Mouse (Mus musculus): ENCODE measurements around the gene Arhgap35. TPM values are rescaled to one million over a fixed set of nuclear protein-coding genes. Genes with fewer than 3 reads are reported as not detected.

Arhgap35 gene
- polyA plus RNA-seq, 1 experiment from 2014 or later: 31.0 TPM

GRCm38 (mm10) chr7:16525995-16526394 lies 88.8 kb downstream of the Arhgap35 start:
- peaks cover 2% of the 10 kb centered on the region; the same call in 1 of the 2 replicates for H3K36me3 ChIP-seq (ENCODE audit: control insufficient read depth, insufficient read depth, low read length)
- WGBS: 98% methylated on average over 2 of the region's 2 CpGs
- H3K4me2 ChIP-seq (ENCODE audit: low read depth, severe bottlenecking): no peak overlapping the region
- no peak overlapping the region for H3K4me3 ChIP-seq (ENCODE audit: low read depth, low read length)
- no peaks in the 10 kb centered on the region for H3K27me3 ChIP-seq (ENCODE audit: control insufficient read depth, insufficient read depth, low read length)
- no peak overlapping the region for H3K27ac ChIP-seq (replicated peaks; ENCODE audit: low read depth, low read length)
- H3K4me1 ChIP-seq (ENCODE audit: control insufficient read depth, insufficient read depth, low read length): no peaks in the 10 kb centered on the region
- no peak for ATAC-seq (ENCODE audit: insufficient number of reproducible peaks, low FRiP score, low TSS enrichment, low read depth)
- no peak overlapping the region for H3K9ac ChIP-seq (ENCODE audit: low read length)
- no peak for DNase-seq (ENCODE audit: low spot score)
- H3K9me3 ChIP-seq (ENCODE audit: control insufficient read depth, low read length): no peaks in the 10 kb centered on the region

- Histone ChIP-seq H3K9ac (ENCODE audit: low read length) (no peak overlapping the region), H3K27me3 (ENCODE audit: control insufficient read depth, insufficient read depth, low read length) (no peaks in the 10 kb centered on the region), H3K4me2 (ENCODE audit: low read depth, severe bottlenecking) (no peak overlapping the region), H3K27ac (replicated peaks; ENCODE audit: low read depth, low read length) (no peak overlapping the region), H3K4me3 (ENCODE audit: low read depth, low read length) (no peak overlapping the region), H3K9me3 (ENCODE audit: control insufficient read depth, low read length) (no peaks in the 10 kb centered on the region), H3K4me1 (ENCODE audit: control insufficient read depth, insufficient read depth, low read length) (no peaks in the 10 kb centered on the region), H3K36me3 (ENCODE audit: control insufficient read depth, insufficient read depth, low read length) (peaks cover 3% of the 10 kb centered on the region)
- DNase-seq (ENCODE audit: low spot score): no peak
- no peak for ATAC-seq (ENCODE audit: insufficient number of reproducible peaks, low FRiP score, low TSS enrichment, low read depth)
- 87% methylated on average over 3 of the region's 3 CpGs for WGBS
Observed at GRCm38 (mm10) chr7:16525448-16525847, 89.3 kb downstream of the Arhgap35 start.

GRCm38 (mm10) chr7:16524308-16524707 lies 90.5 kb downstream of the Arhgap35 start:
- Histone ChIP-seq H3K4me1 (ENCODE audit: control insufficient read depth, insufficient read depth, low read length) (no peaks in the 10 kb centered on the region), H3K27me3 (ENCODE audit: control insufficient read depth, insufficient read depth, low read length) (no peaks in the 10 kb centered on the region), H3K9me3 (ENCODE audit: control insufficient read depth, low read length) (no peaks in the 10 kb centered on the region), H3K4me2 (ENCODE audit: low read depth, severe bottlenecking) (no peak overlapping the region), H3K36me3 (ENCODE audit: control insufficient read depth, insufficient read depth, low read length) (peaks cover 5% of the 10 kb centered on the region), H3K9ac (ENCODE audit: low read length) (no peak overlapping the region), H3K4me3 (ENCODE audit: low read depth, low read length) (no peak overlapping the region), H3K27ac (replicated peaks; ENCODE audit: low read depth, low read length) (no peak overlapping the region)
- DNase-seq (ENCODE audit: low spot score) (no peak), ATAC-seq (ENCODE audit: insufficient number of reproducible peaks, low FRiP score, low TSS enrichment, low read depth) (no peak)
- 90% methylated on average over 2 of the region's 2 CpGs for WGBS

- WGBS: 86% methylated on average over 2 of the region's 2 CpGs
- Histone ChIP-seq H3K36me3 (ENCODE audit: control insufficient read depth, insufficient read depth, low read length) (peaks cover 5% of the 10 kb centered on the region), H3K9ac (ENCODE audit: low read length) (no peak overlapping the region), H3K4me2 (ENCODE audit: low read depth, severe bottlenecking) (no peak overlapping the region), H3K4me1 (ENCODE audit: control insufficient read depth, insufficient read depth, low read length) (no peaks in the 10 kb centered on the region), H3K27me3 (ENCODE audit: control insufficient read depth, insufficient read depth, low read length) (no peaks in the 10 kb centered on the region), H3K9me3 (ENCODE audit: control insufficient read depth, low read length) (no peaks in the 10 kb centered on the region), H3K4me3 (ENCODE audit: low read depth, low read length) (no peak overlapping the region), H3K27ac (replicated peaks; ENCODE audit: low read depth, low read length) (no peak overlapping the region)
- DNase-seq (ENCODE audit: low spot score) (no peak), ATAC-seq (ENCODE audit: insufficient number of reproducible peaks, low FRiP score, low TSS enrichment, low read depth) (no peak)
Observed at GRCm38 (mm10) chr7:16519310-16519709, 95.5 kb downstream of the Arhgap35 start.

- H3K4me3 ChIP-seq (ENCODE audit: low read depth, low read length): no peak overlapping the region
- H3K4me2 ChIP-seq (ENCODE audit: low read depth, severe bottlenecking): no peak overlapping the region
- no peaks in the 10 kb centered on the region for H3K27me3 ChIP-seq (ENCODE audit: control insufficient read depth, insufficient read depth, low read length)
- ATAC-seq (ENCODE audit: insufficient number of reproducible peaks, low FRiP score, low TSS enrichment, low read depth): no peak
- 95% methylated on average over 5 of the region's 5 CpGs for whole genome bisulfite sequencing
- H3K4me1 ChIP-seq (ENCODE audit: control insufficient read depth, insufficient read depth, low read length): no peaks in the 10 kb centered on the region
- DNase-seq (ENCODE audit: low spot score): no peak
- no peaks in the 10 kb centered on the region for H3K9me3 ChIP-seq (ENCODE audit: control insufficient read depth, low read length)
- H3K27ac ChIP-seq (replicated peaks; ENCODE audit: low read depth, low read length): no peak overlapping the region
- H3K9ac ChIP-seq (ENCODE audit: low read length): no peak overlapping the region
- H3K36me3 ChIP-seq (ENCODE audit: control insufficient read depth, insufficient read depth, low read length): peaks cover 5% of the 10 kb centered on the region
Observed at GRCm38 (mm10) chr7:16517198-16517597, 97.6 kb downstream of the Arhgap35 start.

- ATAC-seq (ENCODE audit: insufficient number of reproducible peaks, low FRiP score, low TSS enrichment, low read depth): no peak
- no peaks in the 10 kb centered on the region for H3K27me3 ChIP-seq (ENCODE audit: control insufficient read depth, insufficient read depth, low read length)
- H3K36me3 ChIP-seq (ENCODE audit: control insufficient read depth, insufficient read depth, low read length): peaks cover 16% of the 10 kb centered on the region
- no peaks in the 10 kb centered on the region for H3K9me3 ChIP-seq (ENCODE audit: control insufficient read depth, low read length)
- DNase-seq (ENCODE audit: low spot score): peak; percentile 56
- no peak overlapping the region for H3K4me3 ChIP-seq (ENCODE audit: low read depth, low read length)
- no peak overlapping the region for H3K4me2 ChIP-seq (ENCODE audit: low read depth, severe bottlenecking)
- no peak overlapping the region for H3K9ac ChIP-seq (ENCODE audit: low read length)
- 28% methylated on average over 3 of the region's 3 CpGs for WGBS
- H3K27ac ChIP-seq (replicated peaks; ENCODE audit: low read depth, low read length): no peak overlapping the region
- no peaks in the 10 kb centered on the region for H3K4me1 ChIP-seq (ENCODE audit: control insufficient read depth, insufficient read depth, low read length)
Observed at GRCm38 (mm10) chr7:16507284-16507683, 107.5 kb downstream of the Arhgap35 start.

GRCm38 (mm10) chr7:16505226-16505593 lies 109.6 kb downstream of the Arhgap35 start:
- no peaks in the 10 kb centered on the region for H3K9me3 ChIP-seq (ENCODE audit: control insufficient read depth, low read length)
- no peaks in the 10 kb centered on the region for H3K27me3 ChIP-seq (ENCODE audit: control insufficient read depth, insufficient read depth, low read length)
- H3K4me2 ChIP-seq (ENCODE audit: low read depth, severe bottlenecking): no peak overlapping the region
- DNase-seq (ENCODE audit: low spot score) (no peak), ATAC-seq (ENCODE audit: insufficient number of reproducible peaks, low FRiP score, low TSS enrichment, low read depth) (no peak)
- H3K9ac ChIP-seq (ENCODE audit: low read length): no peak overlapping the region
- no peaks in the 10 kb centered on the region for H3K4me1 ChIP-seq (ENCODE audit: control insufficient read depth, insufficient read depth, low read length)
- H3K36me3 ChIP-seq (ENCODE audit: control insufficient read depth, insufficient read depth, low read length): peaks cover 18% of the 10 kb centered on the region
- 87% methylated on average over 3 of the region's 3 CpGs for WGBS
- no peak overlapping the region for H3K27ac ChIP-seq (replicated peaks; ENCODE audit: low read depth, low read length)
- H3K4me3 ChIP-seq (ENCODE audit: low read depth, low read length): no peak overlapping the region

- H3K36me3 ChIP-seq (ENCODE audit: control insufficient read depth, insufficient read depth, low read length): peaks cover 18% of the 10 kb centered on the region
- WGBS: 91% methylated on average over 2 of the region's 2 CpGs
- H3K4me3 ChIP-seq (ENCODE audit: low read depth, low read length): no peak overlapping the region
- H3K9ac ChIP-seq (ENCODE audit: low read length): no peak overlapping the region
- no peaks in the 10 kb centered on the region for H3K27me3 ChIP-seq (ENCODE audit: control insufficient read depth, insufficient read depth, low read length)
- no peaks in the 10 kb centered on the region for H3K9me3 ChIP-seq (ENCODE audit: control insufficient read depth, low read length)
- DNase-seq (ENCODE audit: low spot score) (no peak), ATAC-seq (ENCODE audit: insufficient number of reproducible peaks, low FRiP score, low TSS enrichment, low read depth) (no peak)
- H3K4me1 ChIP-seq (ENCODE audit: control insufficient read depth, insufficient read depth, low read length): no peaks in the 10 kb centered on the region
- H3K4me2 ChIP-seq (ENCODE audit: low read depth, severe bottlenecking): no peak overlapping the region
- H3K27ac ChIP-seq (replicated peaks; ENCODE audit: low read depth, low read length): no peak overlapping the region
Observed at GRCm38 (mm10) chr7:16504573-16505225, 110.1 kb downstream of the Arhgap35 start.

GRCm38 (mm10) chr7:16501571-16501970 lies 113.2 kb downstream of the Arhgap35 start:
- 89% methylated on average over 4 of the region's 4 CpGs for WGBS
- no peak overlapping the region for H3K9ac ChIP-seq (ENCODE audit: low read length)
- no peak for DNase-seq (ENCODE audit: low spot score)
- H3K36me3 ChIP-seq (ENCODE audit: control insufficient read depth, insufficient read depth, low read length): peaks cover 23% of the 10 kb centered on the region
- H3K4me3 ChIP-seq (ENCODE audit: low read depth, low read length): no peak overlapping the region
- no peaks in the 10 kb centered on the region for H3K9me3 ChIP-seq (ENCODE audit: control insufficient read depth, low read length)
- H3K27ac ChIP-seq (replicated peaks; ENCODE audit: low read depth, low read length): no peak overlapping the region
- no peaks in the 10 kb centered on the region for H3K4me1 ChIP-seq (ENCODE audit: control insufficient read depth, insufficient read depth, low read length)
- ATAC-seq (ENCODE audit: insufficient number of reproducible peaks, low FRiP score, low TSS enrichment, low read depth): no peak
- H3K27me3 ChIP-seq (ENCODE audit: control insufficient read depth, insufficient read depth, low read length): no peaks in the 10 kb centered on the region
- H3K4me2 ChIP-seq (ENCODE audit: low read depth, severe bottlenecking): no peak overlapping the region
